Mouse (Mus musculus): ENCODE measurements around the gene Pigm.

Gene Pigm

GRCm38 (mm10) chr1:172376198-172376667 lies at the start of gene Pigm:
TSS of gene Pigm (plus strand) at chr1:172376546.
- peak; percentile 97 to 98 for DNase-seq (ENCODE audit: low spot score in 2 of 2)

GRCm38 (mm10) chr1:172326684-172327083 lies 49.7 kb upstream of the Pigm start:
- DNase-seq (ENCODE audit: low spot score in 2 of 2), result no peak

GRCm38 (mm10) chr1:172327206-172328001 lies 48.9 kb upstream of the Pigm start:
- no peak for DNase-seq (ENCODE audit: low spot score in 2 of 2)

- no peak for DNase-seq (ENCODE audit: low spot score in 2 of 2)
Measured at GRCm38 (mm10) chr1:172328041-172328440, 48.3 kb upstream of the Pigm start.

- no peak for DNase-seq (ENCODE audit: low spot score in 2 of 2)
Measured at GRCm38 (mm10) chr1:172328461-172328860, 47.9 kb upstream of the Pigm start.

- no peak for DNase-seq (ENCODE audit: low spot score in 2 of 2)
Measured at GRCm38 (mm10) chr1:172329131-172329530, 47.2 kb upstream of the Pigm start, which contains the start of gene Kcnj9. TSS of gene Kcnj9 (minus strand) at chr1:172329318.

- DNase-seq (ENCODE audit: low spot score in 2 of 2), result no peak
Measured at GRCm38 (mm10) chr1:172329616-172330015, 46.7 kb upstream of the Pigm start.

- DNase-seq (ENCODE audit: low spot score in 2 of 2), result no peak
Measured at GRCm38 (mm10) chr1:172331422-172331947, 44.9 kb upstream of the Pigm start.

- DNase-seq (ENCODE audit: low spot score in 2 of 2), result no peak
Measured at GRCm38 (mm10) chr1:172332925-172333324, 43.4 kb upstream of the Pigm start.

- DNase-seq (ENCODE audit: low spot score in 2 of 2), result no peak
Measured at GRCm38 (mm10) chr1:172333512-172333911, 42.8 kb upstream of the Pigm start.

GRCm38 (mm10) chr1:172335804-172336203 lies 40.5 kb upstream of the Pigm start:
- no peak for DNase-seq (ENCODE audit: low spot score in 2 of 2)

- DNase-seq (ENCODE audit: low spot score in 2 of 2), result no peak
Measured at GRCm38 (mm10) chr1:172337411-172338185, 38.7 kb upstream of the Pigm start.

GRCm38 (mm10) chr1:172340729-172341321 lies 35.5 kb upstream of the Pigm start, which contains the start of gene Kcnj10:
TSS of gene Kcnj10 (plus strand) at chr1:172341210.
- DNase-seq (ENCODE audit: low spot score in 2 of 2), result peak; percentile 33 to 52

- DNase-seq (ENCODE audit: low spot score in 2 of 2), result no peak
Measured at GRCm38 (mm10) chr1:172341386-172341785, 35.0 kb upstream of the Pigm start.

GRCm38 (mm10) chr1:172342729-172343128 lies 33.6 kb upstream of the Pigm start:
- DNase-seq (ENCODE audit: low spot score in 2 of 2), result no peak

GRCm38 (mm10) chr1:172343914-172344313 lies 32.4 kb upstream of the Pigm start:
- no peak for DNase-seq (ENCODE audit: low spot score in 2 of 2)

GRCm38 (mm10) chr1:172344820-172345219 lies 31.5 kb upstream of the Pigm start:
- no peak for DNase-seq (ENCODE audit: low spot score in 2 of 2)

- no peak for DNase-seq (ENCODE audit: low spot score in 2 of 2)
Measured at GRCm38 (mm10) chr1:172346707-172347106, 29.6 kb upstream of the Pigm start.

- DNase-seq (ENCODE audit: low spot score in 2 of 2), result no peak
Measured at GRCm38 (mm10) chr1:172347382-172347781, 29.0 kb upstream of the Pigm start.

GRCm38 (mm10) chr1:172349504-172349903 lies 26.8 kb upstream of the Pigm start:
- DNase-seq (ENCODE audit: low spot score in 2 of 2), result no peak

- no peak for DNase-seq (ENCODE audit: low spot score in 2 of 2)
Measured at GRCm38 (mm10) chr1:172349916-172350812, 26.2 kb upstream of the Pigm start.

Data from heart, adult 9 months (tissue).